Mouse (Mus musculus) frontal cortex, postnatal 25 days (tissue): ENCODE measurements around the gene Muc13.
A peak's percentile ranks its signal among the peaks of the same experiment; 100 is the strongest.

ENCODE experiments used
- DNase-seq, 2 experiments: peaks; one replicate each; pipeline ENCODE4 v3.0.0; 2022; ENCODE audit warnings: low spot score in 2 of 2

Muc13 gene

DNA sequence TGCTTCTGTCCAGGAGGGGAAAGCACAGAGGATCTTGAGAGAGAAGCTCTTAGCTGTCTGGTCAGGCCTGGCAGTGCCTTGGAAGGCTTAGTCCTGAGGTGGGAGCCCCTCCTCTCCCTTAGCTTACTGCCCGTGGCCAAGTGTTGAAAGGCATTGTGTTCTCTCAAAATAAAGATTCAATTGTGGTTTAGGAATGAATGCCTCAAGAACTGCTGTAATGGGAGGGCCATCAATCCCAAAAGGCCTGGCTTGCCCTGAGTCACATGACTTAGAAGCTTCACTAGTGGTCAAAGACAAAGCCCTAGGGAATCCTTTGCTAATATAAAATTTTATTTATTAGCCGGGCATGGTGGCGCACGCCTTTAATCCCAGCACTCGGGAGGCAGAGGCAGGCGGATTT is 30.8 kb downstream of the Muc13 start:
- DNase-seq: no peak

DNA sequence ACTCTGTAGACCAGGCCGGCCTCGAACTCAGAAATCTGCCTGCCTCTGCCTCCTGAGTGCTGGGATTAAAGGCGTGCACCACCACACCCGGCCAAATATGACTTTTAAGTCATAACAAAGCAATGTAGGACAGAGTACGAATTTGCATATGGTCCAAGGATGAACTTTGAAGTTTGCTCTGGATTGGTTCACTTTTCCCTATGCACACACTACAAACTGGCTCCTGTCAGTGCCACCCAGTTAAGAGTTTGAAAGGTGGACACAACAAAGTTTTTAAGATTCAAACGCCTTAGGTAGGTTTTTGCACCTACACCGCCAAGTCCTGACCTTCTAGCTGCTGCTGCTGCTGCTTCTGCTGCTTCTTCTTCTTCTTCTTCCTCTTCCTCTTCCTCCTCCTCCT is 34.7 kb downstream of the Muc13 start:
- DNase-seq: no peak

DNA sequence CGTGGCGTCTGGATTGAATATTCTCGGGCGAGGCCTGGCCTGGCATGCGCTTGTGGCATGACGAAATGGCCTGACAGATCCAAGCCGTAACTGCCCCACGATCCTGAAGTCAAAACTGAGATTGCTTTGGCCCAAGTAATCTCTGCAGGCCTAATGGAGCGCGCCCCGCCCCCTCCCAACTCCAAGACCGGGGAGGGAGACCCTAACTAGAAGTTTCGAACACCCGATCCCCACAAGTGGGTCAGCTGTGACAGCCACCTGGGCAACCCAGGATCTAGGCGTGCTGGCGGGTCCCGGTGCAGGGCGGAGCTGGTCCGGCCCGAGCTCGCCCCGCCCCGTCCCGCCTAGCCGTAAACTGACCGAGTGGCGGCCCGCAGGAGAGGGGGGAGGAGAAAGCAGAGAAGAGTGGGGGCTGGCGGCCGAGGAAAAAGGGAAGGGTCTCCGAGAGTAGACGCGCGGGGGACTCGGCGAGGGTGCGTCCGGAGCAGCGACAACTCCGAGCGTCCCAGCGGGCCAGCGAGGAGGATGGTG is 35.5 kb downstream of the Muc13 start, which contains the start of gene Itgb5:
Itgb5 (plus strand) TSS at position 365 of the 531 bp plus-strand sequence.
- peak in 1 of 2 experiments; percentile 25 for DNase-seq

DNA sequence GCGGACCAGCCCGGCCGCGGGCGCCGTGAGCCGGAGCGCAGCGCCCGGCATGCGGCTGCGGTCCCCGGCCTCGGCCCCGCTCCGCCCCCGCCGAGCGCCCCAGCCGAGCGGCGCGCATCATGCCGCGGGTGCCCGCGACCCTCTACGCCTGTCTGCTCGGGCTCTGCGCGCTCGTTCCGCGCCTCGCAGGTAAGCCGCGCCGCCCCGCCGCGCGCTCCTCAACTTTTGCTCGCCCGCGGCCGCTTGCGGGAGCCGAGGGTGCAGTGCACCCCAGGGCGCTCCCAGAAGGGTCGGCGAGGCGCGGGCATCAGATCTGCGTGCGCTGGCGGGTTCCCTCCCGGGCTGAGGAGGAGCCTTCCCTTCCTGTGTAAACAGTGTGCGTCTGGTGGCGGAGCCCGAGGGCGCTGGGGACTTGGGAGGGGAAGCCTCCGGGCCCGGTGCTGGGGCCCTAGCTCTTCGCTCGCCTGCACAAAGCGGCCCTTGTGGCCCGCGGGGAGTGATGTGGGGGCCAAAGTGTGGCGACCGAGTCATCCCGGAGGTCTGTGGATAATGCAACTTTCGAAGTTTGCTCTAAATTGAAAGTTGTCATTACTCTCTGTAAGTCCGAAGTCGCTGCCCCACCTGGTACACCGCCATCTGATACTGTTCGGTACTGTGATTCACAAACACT is 36.1 kb downstream of the Muc13 start:
- DNase-seq: no peak

DNA sequence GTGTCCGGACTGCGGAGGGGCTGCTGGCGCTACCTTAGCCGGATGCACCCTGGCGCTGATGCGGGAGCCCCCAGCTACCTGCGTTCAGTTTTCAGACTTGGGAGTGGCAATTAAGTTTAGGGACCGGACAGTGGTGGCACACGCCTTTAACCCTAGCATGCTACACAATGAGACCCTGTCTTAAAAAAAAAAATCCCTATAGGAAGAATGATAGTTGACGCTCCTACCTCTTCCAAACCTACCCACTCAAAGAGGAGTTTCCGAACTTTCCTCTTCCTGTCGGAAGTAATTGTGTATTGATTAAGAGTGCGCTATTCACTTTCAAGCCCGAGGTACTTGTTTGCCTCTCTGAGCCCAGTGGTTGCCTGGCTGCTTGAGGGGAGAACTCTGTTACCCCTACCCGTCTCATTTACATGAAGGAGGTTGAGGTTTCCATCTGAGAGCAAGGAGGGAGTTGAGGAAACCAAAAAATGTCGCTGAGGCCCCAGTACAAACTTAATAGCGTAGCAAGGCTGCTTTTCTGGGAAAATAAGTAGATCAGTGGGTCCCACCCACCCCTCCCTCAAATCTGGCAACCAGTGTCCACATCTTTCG is 36.8 kb downstream of the Muc13 start:
- no peak for DNase-seq

DNA sequence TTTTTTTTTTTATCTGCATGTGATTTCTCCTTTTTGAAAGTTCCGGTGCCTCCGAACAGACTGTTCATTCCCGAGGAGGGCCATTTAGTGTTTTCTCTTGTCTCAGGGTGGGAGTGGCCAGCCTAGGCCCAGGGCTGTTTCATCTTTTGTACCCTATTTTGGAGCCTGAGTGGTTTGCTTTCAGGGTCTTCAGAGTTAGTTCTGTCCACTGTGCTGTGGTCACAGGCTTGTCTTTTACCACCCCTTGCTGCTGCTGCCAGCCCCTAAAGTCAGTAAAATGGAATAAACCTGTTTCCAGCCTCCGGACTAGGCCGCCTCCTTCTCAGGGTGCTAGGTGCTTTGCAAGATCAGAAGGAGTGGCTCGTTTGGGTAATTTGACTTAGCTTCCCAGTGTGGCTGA is 38.2 kb downstream of the Muc13 start:
- no peak for DNase-seq

DNA sequence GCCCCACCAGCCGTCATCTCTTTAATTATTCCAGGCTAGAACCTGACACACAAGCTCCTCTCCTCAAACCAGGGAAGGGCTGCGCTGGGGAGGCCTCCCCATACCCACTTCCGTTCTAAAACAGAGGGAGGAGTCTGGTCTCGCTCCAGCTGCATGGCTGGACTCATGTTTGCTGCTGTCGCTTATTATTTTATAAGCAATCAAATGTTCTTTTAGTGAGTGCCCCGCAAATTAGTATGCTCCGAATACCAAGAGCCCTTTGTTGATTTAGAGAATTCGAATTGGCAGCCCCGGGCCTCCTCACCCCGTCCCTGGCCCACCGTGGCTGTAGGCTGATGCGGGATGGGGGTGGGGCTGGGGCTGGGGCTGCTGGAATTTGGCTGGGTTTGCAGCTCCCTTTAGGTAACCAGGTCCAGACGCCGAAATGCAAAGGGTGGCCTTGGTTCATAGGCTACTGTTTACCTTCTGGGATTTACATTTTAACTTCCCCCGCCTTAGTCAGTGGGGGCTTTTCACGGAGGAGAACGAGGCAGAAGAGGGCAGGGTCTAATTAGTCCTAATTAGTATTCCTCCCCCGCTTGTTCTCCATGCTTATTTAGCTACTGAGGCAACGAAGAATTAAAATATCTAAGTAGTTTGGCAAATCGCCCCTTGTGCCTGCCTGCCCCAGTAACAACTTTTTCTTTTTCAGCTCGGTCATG is 39.0 kb downstream of the Muc13 start:
- no peak for DNase-seq

DNA sequence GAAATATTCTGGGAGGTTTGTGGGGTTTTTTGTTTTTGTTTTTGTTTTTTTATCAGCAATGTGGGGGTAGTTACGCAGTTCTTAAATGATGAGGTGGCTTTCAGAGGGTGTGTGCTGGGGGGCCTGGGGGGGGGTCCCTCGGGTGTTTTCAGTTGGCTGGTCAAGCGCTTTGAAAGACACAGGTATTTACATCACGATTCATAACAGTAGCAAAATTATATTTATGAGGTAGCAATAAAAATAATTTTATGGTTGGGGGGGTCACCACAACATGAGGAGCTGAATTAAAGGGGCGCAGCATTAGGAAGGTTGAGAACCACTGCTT is 39.6 kb downstream of the Muc13 start:
- DNase-seq: no peak

DNA sequence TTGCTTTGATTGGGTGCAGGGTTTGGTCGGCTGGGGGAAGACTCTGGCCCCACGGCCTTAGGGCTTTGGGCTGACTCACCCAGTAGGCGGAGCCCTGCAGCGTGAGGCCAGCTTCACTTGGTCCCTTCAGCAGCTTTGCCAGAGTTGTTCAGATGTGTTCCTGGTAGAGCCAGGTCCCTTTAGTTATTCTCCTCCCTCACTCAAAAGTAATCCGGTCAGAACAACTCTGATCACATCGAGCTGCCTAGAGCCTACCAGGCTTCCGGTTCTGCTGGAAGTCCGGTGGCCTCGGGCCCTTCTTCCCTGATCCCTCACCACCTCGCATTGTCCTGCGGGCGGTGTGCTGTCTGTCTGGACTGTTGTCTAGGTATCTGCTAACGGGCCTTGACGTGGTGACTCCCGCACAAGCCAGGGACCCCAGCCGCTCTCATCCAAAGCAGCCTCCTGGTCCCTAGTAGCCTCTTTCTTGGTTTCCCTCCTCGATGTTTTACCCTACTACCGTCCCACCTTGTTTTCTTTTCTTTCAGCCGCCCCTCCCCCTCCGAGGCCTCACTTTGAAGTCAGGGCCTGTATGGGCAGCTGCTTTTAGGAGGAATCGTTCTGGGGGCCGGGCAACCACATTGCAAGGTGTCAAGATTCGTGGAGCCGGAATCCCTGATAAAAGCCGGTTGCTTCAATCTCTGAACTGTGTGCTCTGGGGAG is 40.1 kb downstream of the Muc13 start:
- no peak for DNase-seq

DNA sequence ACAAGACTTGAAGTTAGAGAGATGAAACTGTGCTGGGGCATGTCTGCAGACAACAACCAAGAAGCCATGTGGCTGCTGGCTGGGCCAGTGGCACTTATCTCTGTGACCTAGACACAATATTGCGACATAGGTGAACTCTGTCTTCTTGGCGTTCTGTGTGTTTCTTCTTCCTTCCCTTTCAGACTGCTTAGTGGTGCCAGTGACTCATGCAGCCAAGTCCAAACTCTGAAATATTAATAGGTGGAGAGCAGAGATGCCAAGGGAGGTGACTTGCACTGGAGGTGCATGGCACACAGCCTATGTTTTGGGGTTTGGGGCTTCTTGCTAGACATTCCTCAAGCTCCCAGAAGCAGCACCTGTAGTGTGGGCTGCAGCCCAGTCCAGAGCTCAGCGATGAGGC is 42.8 kb downstream of the Muc13 start:
- no peak for DNase-seq

DNA sequence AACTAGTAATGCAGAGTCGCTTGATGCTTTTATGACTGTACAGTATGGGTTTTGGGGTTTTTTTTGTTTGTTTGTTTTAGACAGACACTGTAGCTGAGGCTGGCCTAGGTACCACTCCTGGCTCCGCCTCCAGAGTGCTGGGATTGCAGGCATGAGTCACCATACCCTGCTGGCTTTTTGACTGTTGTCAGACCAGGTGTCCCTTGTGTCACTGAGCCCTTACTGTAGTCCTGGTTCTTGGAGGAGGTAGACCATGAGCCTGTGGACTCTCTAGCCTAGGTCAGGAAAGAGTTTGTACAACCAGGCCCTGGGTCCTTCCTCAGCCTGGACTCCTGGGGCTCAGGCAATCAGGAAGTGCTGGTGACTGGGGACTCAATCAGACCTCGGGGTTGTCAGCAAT is 43.4 kb downstream of the Muc13 start:
- DNase-seq: no peak

DNA sequence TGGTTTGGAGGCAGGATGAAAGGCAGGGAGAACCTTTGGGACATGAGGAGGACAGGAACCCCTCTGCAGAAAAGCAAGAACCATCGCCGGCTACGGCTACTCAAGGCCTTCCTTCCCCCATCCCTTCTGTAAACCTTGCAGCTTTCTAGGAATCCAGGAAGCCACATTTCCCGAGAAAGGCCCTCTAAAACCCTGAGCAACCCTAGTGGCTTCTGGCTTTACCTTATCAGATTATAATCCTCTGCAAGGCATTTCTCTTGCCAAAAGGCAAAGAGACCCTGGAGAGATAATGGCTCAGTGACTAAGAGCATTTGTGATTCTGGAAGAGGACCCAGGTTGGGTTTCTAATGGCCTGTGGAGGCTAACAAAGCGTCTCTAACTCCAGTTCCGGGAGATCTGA is 46.8 kb downstream of the Muc13 start:
- no peak for DNase-seq

DNA sequence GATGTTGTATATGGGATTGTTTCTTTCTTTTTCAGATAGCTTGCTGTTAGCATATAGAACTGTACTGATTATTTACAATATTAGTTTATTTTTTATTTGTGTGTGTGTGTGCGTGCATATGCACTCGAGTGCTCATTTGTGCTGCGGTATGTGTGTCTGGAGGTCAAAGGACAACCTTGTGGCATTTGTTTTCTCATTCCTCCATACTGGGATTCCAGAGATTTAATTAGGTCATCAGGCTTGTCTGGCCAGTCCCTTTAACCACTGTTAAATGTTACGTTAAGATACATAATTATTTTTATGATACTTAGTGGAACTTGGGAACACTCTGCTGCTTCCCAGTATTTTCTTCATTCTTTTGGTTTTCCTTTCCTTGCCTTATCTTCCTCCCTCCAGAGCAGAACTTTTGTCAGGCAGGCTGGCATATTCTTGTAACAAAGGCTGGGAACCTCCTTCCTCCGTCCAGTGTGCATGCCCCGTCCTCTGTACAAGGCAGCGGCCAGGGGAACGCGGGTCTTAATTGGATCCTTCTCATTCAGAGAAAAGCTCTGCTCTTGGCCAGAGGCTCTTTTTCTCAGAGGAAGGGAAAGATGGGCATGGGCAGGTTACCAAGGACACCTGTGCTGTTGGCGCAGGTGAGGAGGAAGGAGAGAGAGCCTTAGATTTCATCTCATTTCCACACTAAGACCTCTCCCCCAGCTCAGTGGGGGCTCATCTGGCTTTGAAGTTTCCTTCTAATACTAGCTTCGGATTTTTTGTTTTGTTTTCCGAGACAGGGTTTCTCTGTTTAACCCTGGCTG is 48.4 kb downstream of the Muc13 start:
- no peak for DNase-seq

DNA sequence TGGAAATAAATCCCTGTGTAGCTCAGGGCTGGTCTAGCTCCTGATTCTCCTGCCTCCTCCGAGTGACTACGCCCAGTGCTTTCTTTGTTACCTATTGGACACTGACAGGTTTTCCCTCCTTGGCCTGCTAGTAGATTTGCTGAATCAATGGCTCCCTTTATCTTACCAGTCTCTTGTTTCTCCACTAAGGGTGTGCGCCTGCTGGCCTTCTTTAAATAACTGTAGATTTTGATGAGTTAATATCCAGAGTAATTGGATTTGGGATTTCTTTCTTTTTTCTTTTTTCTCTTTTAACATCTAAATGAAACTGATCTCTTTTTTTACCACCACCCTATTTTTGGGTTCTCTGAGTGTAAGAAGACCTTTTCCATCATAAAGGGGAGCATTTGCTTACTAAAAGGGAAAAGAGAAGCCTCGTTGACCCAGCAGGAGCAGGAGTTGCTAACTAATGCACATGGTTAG is 50.3 kb downstream of the Muc13 start:
- no peak for DNase-seq

DNA sequence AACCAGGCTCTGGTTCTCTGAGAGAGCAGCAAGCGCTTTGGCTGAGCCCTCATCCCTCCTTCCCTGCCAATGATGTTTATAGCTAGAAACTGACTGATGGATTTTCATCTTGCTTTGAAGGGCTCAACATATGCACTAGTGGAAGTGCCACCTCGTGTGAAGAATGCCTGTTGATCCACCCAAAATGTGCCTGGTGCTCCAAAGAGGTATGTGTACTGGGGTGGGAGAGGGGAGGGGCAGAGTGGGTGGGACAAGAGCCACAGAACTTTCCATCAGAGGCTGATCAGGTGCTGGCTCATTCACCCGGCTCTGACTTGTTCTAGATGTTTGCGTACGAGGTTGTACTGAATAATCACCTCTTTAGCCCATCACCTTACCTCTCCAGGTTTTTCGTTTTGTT is 51.0 kb downstream of the Muc13 start:
- DNase-seq: no peak

DNA sequence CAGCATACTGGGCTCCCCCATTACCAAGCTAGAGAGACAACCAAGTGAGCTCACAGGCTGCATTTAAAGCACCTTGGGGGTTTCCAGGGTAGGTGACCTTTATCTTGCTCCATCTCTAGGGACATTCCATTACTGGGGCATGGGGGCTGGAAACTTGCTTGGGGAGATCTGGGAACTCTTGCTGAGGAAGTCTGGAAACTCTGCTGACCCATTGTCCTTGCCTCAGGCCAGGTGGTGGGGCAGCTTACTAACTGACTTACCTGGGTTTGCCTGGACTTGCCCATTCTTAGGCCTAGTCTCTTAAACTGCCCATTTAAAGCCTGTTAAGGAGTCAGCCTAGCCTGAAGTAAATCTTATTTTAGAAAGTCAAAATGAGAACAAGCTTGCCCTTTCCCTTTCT is 59.4 kb downstream of the Muc13 start:
- DNase-seq: no peak

DNA sequence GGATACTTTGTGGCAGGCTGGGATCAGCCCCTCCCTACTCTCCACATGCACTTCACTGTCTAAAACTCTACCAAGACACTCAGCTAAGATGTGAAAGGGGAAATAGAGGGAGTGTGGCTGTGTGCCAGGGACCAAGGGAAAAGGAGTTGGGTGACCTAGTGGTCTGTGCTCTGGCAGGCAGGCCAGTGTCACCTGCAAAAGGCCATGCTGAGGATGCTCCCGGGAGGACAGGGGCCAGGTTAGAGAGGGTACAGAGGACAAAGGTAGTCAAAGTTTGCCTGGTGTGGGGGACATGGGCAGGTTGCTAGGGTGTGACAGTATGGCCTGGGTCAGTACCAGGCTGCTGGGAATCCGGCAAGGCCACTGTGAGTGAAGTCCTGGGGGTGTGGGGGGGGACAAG is 64.9 kb downstream of the Muc13 start:
- no peak for DNase-seq

DNA sequence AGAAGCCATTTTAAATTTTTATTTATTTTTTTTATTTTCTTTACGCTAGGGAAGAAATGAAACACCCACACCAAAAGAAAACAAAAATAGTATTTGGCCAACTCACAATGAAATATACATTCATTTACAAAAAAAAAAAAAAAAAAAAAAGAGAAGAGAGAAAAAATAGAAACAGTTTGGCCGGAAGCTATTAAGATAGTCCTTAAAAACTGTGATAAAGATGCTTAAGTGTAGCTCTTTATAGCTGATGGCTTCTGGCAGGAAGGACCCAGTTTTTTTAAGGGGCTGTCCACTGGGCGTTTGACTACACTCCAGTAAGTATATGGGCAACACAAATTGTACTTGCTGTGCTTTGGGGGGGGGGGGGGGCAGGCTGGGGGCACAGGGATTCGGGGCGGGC is 65.5 kb downstream of the Muc13 start:
- DNase-seq: no peak

DNA sequence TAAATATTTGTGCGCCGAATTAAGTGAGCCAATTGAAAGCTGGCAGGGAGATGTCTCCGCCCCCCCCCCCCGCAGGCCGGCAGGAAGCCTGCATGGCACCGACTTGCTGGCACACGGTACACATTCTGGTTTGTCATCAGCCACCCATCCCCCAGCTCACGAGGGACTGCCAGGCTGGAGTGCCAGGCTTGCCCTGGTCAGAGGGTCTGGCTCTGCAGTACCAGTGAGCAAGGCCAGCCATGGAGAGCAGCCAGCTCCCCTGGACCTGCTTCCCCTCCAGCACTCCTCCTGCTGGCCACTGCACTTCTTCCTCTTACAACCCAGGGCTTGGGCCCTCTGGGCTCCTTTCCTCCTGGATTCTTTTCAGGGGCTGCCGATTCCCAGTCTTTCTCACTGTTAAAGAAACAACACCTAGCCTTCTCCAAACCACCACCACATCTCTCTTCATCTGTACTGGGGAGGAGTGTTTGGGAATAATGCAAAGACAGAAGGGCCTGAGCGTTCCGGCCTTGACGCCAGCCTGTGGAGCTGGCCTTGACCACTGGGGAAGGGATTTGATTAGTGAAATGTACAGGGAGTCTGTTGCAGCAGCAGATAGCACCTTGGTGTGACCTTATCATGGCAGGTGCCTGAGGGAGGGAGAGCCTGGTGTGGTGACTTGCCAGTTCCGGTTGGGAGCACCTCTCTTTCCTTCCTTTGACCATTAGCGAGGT is 66.3 kb downstream of the Muc13 start:
- peak in 1 of 2 experiments; percentile 50 for DNase-seq

DNA sequence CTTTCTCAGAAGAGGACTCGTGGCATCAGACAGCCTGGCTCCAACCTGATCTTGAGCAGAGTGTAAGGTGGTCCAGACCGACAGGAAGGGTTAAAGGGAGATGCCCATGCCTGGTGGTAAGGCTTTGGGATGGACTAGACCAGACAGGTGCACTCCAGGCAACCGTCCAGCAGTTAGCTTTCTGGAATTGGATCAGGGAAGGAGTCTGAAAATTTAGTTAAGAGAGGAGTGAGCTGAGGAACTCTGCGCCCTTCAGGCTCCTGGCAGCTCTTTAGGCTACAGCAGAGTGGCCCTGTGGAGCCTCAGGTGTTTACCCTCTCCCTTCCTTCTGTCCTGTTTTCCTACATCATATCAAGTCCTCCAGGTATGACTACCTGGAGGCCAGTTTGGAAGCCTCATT is 68.6 kb downstream of the Muc13 start:
- no peak for DNase-seq

DNA sequence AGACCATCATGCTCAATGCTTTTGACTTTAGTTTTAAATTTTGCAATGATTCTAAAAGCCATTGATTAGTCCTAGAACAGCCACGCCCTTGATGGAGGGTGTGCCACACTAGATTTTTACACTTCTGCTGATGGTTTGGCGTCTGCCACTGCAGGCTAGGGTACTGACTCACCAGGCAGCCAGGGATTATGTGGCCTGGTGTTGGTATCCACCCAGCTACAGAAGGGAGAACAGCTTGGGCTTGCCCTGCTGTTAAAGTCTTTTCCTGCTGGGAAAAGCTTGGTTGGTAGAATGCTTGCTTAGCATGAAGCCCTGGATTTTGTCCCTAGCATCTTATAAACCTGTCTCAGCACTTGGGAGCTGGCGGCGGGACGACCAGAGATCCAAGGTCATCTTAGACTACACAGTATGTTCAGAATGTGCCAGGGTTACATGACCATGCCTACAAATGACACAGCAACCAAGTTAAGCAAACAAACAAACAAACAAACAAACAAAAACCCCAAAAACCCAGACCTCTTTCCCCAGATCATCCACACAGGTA is 69.4 kb downstream of the Muc13 start:
- no peak for DNase-seq
